Mouse (Mus musculus) liver, adult 2 months (tissue): ENCODE measurements around the gene Agpat4.

Source experiments
- CTCF ChIP-seq: fragments of 200-500 bp; IDR thresholded peaks from 2 replicates; pipeline ENCODE4 v1.5.1; 2011; ENCODE audit warnings: low read depth, low read length, control low read depth
- POLR2A ChIP-seq: fragments of 200-500 bp; IDR thresholded peaks from 2 replicates; pipeline ENCODE4 v1.6.1; 2011; ENCODE audit warnings: low read length, control low read depth; ENCODE audit not compliant: insufficient read depth; ENCODE audit errors: extremely low read depth

GRCm38 (mm10) chr17:12103781-12104180, 14.7 kb upstream of the Agpat4 start:
- TF ChIP-seq POLR2A (no peak), CTCF (peak; percentile 33; the same call in 1 of the 2 replicates)
